Comparison of ENCODE assay signal across 26 mouse cellular contexts in genomic region chr2:34635249-34636165, GRCm38 (mm10).
DNase-seq lines count a peak whose midpoint lies in the region; ATAC-seq and TF ChIP-seq lines count a peak whose summit lies in the region.
"Had no signal": no experiment of that assay in that cellular context is flagged by ENCODE, and none has a peak within 500 bp of the region (broad histone marks: within the 10 kb centered on the region; RNA-seq: fewer than 3 reads in every experiment).

No protein-coding gene starts in this region.

- H3K4me1 ChIP-seq in midbrain, embryonic 10.5 days = peaks cover 38% of the 10 kb centered on the region
- H3K4me1 ChIP-seq in midbrain, postnatal 0 days (ENCODE audit: insufficient read depth, low read length) = no peaks in the 10 kb centered on the region
- H3K4me1 ChIP-seq in E14TG2a.4 (replicated peaks; ENCODE audit: low read depth, low read length) = peaks cover 43% of the 10 kb centered on the region

- no peak overlapping the region for H3K9ac ChIP-seq in midbrain, postnatal 0 days (replicated peaks; ENCODE audit: low read length, poor library complexity, severe bottlenecking)
- H3K9ac ChIP-seq: embryonic facial prominence, embryonic 13.5 days; forebrain, embryonic 13.5 days; heart, embryonic 13.5 days; limb, embryonic 12.5 days; liver, postnatal 0 days had no signal

- peak; percentile 19 for DNase-seq in embryo, embryonic 10.5 days (ENCODE audit: low spot score)
- no peak for DNase-seq in embryo, embryonic 10 days (ENCODE audit: low spot score)
- DNase-seq in midbrain, embryonic 10.5 days (ENCODE audit: low spot score) = no peak
- DNase-seq in midbrain, postnatal 0 days (ENCODE audit: low spot score) = no peak
- DNase-seq in NIH3T3 (ENCODE audit: low read depth) = peak; percentile 17
- DNase-seq in thymus, postnatal 0 days (ENCODE audit: low spot score) = no peak
- DNase-seq: B cell, adult 2 months; cerebellum, adult 9-10 months; gastrocnemius, postnatal 36 days; heart, adult 2 months; heart, postnatal 14 days; layer of hippocampus, postnatal 36 days; liver, postnatal 0 days; thymus, adult 2 months had no signal

- no peak overlapping the region for H3K4me2 ChIP-seq in midbrain, postnatal 0 days (ENCODE audit: low read depth, low read length, poor library complexity, severe bottlenecking)
- H3K4me2 ChIP-seq: embryonic facial prominence, embryonic 13.5 days; forebrain, embryonic 13.5 days; heart, embryonic 13.5 days; limb, embryonic 12.5 days; liver, embryonic 11.5 days had no signal

- no peak overlapping the region for H3K4me3 ChIP-seq in midbrain, embryonic 10.5 days
- no peak overlapping the region for H3K4me3 ChIP-seq in midbrain, postnatal 0 days (ENCODE audit: low read depth, low read length)
- peak overlapping the region; percentile 23; the same call in 1 of the 2 replicates for H3K4me3 ChIP-seq in E14TG2a.4 (replicated peaks; ENCODE audit: low read length)
- H3K4me3 ChIP-seq: embryonic facial prominence, embryonic 13.5 days; forebrain, embryonic 13.5 days; heart, adult 2 months; heart, embryonic 13.5 days; limb, embryonic 12.5 days had no signal

- 79% methylated on average over 14 of the region's 14 CpGs for WGBS in midbrain, embryonic 10.5 days
- WGBS in midbrain, postnatal 0 days = 69% methylated on average over 14 of the region's 14 CpGs

- H3K27me3 ChIP-seq in midbrain, embryonic 10.5 days (ENCODE audit: low read depth, poor library complexity, severe bottlenecking) = peaks cover 15% of the 10 kb centered on the region
- H3K27me3 ChIP-seq in midbrain, postnatal 0 days (ENCODE audit: insufficient read depth, low read length) = no peaks in the 10 kb centered on the region
- H3K27me3 ChIP-seq in E14TG2a.4 (ENCODE audit: insufficient read depth, low read length) = peaks cover 12% of the 10 kb centered on the region
- H3K27me3 ChIP-seq: CH12.LX had no signal

- H3K27ac ChIP-seq in midbrain, embryonic 10.5 days (replicated peaks) = peak overlapping the region; percentile 49; the same call in 1 of the 2 replicates
- H3K27ac ChIP-seq in midbrain, postnatal 0 days (ENCODE audit: low read depth, low read length) = no peak overlapping the region
- H3K27ac ChIP-seq: embryonic facial prominence, embryonic 13.5 days; forebrain, embryonic 13.5 days; heart, adult 2 months; heart, embryonic 13.5 days; hindbrain, postnatal 0 days; limb, embryonic 12.5 days; macrophage; stomach, postnatal 0 days had no signal

- H3K9me3 ChIP-seq in midbrain, embryonic 10.5 days (replicated peaks) = no peaks in the 10 kb centered on the region
- no peaks in the 10 kb centered on the region for H3K9me3 ChIP-seq in midbrain, postnatal 0 days (ENCODE audit: low read length)
- no peaks in the 10 kb centered on the region for H3K9me3 ChIP-seq in E14TG2a.4 (ENCODE audit: low read length)
- H3K9me3 ChIP-seq: embryonic facial prominence, embryonic 13.5 days; forebrain, embryonic 13.5 days; heart, embryonic 13.5 days; limb, embryonic 12.5 days had no signal

- ATAC-seq in midbrain, postnatal 0 days (ENCODE audit: low FRiP score) = no peak
- ATAC-seq: forebrain, embryonic 13.5 days; hindbrain, postnatal 0 days; intestine, embryonic 16.5 days; liver, postnatal 0 days; lung, postnatal 0 days had no signal

- no peaks in the 10 kb centered on the region for H3K36me3 ChIP-seq in midbrain, embryonic 10.5 days
- H3K36me3 ChIP-seq in midbrain, postnatal 0 days (ENCODE audit: insufficient read depth, low read length) = no peaks in the 10 kb centered on the region
- no peaks in the 10 kb centered on the region for H3K36me3 ChIP-seq in E14TG2a.4 (ENCODE audit: insufficient read depth, low read length)
- H3K36me3 ChIP-seq: embryonic facial prominence, embryonic 13.5 days; heart, embryonic 13.5 days; limb, embryonic 12.5 days had no signal

- TF ChIP-seq CTCF in midbrain, postnatal 0 days (IDR thresholded peaks at IDR 0.05) = no peak
- TF ChIP-seq CTCF in E14TG2a.4 (conservative IDR thresholded peaks at IDR 0.05; ENCODE audit: low read length) = no peak

Comparison
In these comparisons a context has a peak if more than half of its experiments do, and no peak if none do; other contexts are left out.
1. DNase-seq: peak in embryo, embryonic 10.5 days (single experiment) and NIH3T3 (single experiment); none in embryo, embryonic 10 days (single experiment), midbrain, embryonic 10.5 days (single experiment), midbrain, postnatal 0 days (single experiment) and thymus, postnatal 0 days (single experiment).